Mouse (Mus musculus) liver, embryonic 14.5 days (tissue): ENCODE measurements around the gene Ercc8. TPM values are rescaled to one million over a fixed set of nuclear protein-coding genes. Genes with fewer than 3 reads are reported as not detected.

Experiments
- ATAC-seq: fragments of 200-750 bp; cut with Nextera tagmentation; 2 replicates; pipeline ENCODE4 v1.8.0; 2017; ENCODE audit warnings: moderate number of reproducible peaks, mild to moderate bottlenecking, moderate library complexity; ENCODE audit not compliant: insufficient read depth
- DNase-seq, 3 experiments: peaks; one replicate each; pipeline ENCODE4 v3.0.0-alpha.2; 2012 to 2013; ENCODE audit warnings: low read depth in 3 of 3, low spot score in 3 of 3
- H3K27ac ChIP-seq: fragments of 300-500 bp; sonication (generic); 2 replicates; pipeline ENCODE4 v1.5.1; 2014; ENCODE audit warnings: moderate library complexity, mild to moderate bottlenecking, control low read depth, inconsistent platforms
- H3K27me3 ChIP-seq: fragments of 300-500 bp; sonication (generic); 2 replicates; pipeline ENCODE4 v1.6.1; 2014; ENCODE audit warnings: mild to moderate bottlenecking, low read length, moderate library complexity; ENCODE audit not compliant: control insufficient read depth, insufficient read depth
- H3K36me3 ChIP-seq: fragments of 300-500 bp; sonication (generic); replicated peaks from 2 replicates; pipeline ENCODE4 v1.6.1; 2014; ENCODE audit warnings: low read depth; ENCODE audit not compliant: control insufficient read depth, insufficient read depth
- H3K4me1 ChIP-seq, 2 experiments: fragments of 200-500 bp in 1 of 2; fragments of 300-500 bp in 1 of 2; sonication (generic) in 1 of 2; replicated peaks; 2 replicates each; pipeline ENCODE4 v1.6.1; 2012 to 2014; ENCODE audit warnings: antibody characterized with exemption in 1 of 2, inconsistent platforms in 1 of 2, low read length in 1 of 2; ENCODE audit not compliant: control insufficient read depth in 2 of 2, insufficient read depth in 2 of 2
- H3K4me2 ChIP-seq: fragments of 300-500 bp; sonication (generic); 2 replicates; pipeline ENCODE4 v1.6.1; 2014; ENCODE audit warnings: low read depth, mild to moderate bottlenecking, control low read depth, moderate library complexity
- H3K4me3 ChIP-seq, 2 experiments: fragments of 200-500 bp in 1 of 2; fragments of 300-500 bp in 1 of 2; sonication (generic) in 1 of 2; 2 replicates each; pipeline ENCODE4 v1.5.1; 2012 to 2014; ENCODE audit warnings: low read depth in 2 of 2, low read length in 2 of 2, mild to moderate bottlenecking in 2 of 2, control low read depth in 1 of 2, inconsistent platforms in 1 of 2, moderate library complexity in 1 of 2; ENCODE audit not compliant: insufficient read depth in 1 of 2
- H3K9ac ChIP-seq: fragments of 300-500 bp; sonication (generic); replicated peaks from 2 replicates; pipeline ENCODE4 v1.6.1; 2014; ENCODE audit warnings: mild to moderate bottlenecking, control low read depth, moderate library complexity
- H3K9me3 ChIP-seq: fragments of 300-500 bp; sonication (generic); 2 replicates; pipeline ENCODE4 v1.6.1; 2016; ENCODE audit warnings: low read length, mixed read lengths; ENCODE audit not compliant: control insufficient read depth
- CTCF ChIP-seq: IDR thresholded peaks from 2 replicates; pipeline ENCODE4 v1.5.1; 2016; ENCODE audit warnings: antibody characterized with exemption, low read depth, control low read depth
- EP300 ChIP-seq: IDR thresholded peaks from 2 replicates; pipeline ENCODE4 v1.6.1; 2016; ENCODE audit warnings: antibody characterized with exemption, low read depth
- WGBS: fragments of 180-500 bp; shearing (Covaris S2); extraction: QIAGEN DNeasy Blood & Tissue Kit; methylation state at CpG from one replicate; pipeline ENCODE4 v1.1.7; 2014; ENCODE audit not compliant: insufficient replicate concordance; 5-methylcytosine and 5-hydroxymethylcytosine counted together
- polyA plus RNA-seq, 2 experiments: library from polyadenylated mRNA; depleted of rRNA in 1 of 2; stranded (reverse) in 1 of 2; unstranded in 1 of 2; fragments of >200 nt; fragmentation: Nextera tagmentation in 1 of 2; extraction: Ambion mirVana in 1 of 2; gene quantifications; 2 replicates each; pipeline versions ENCODE4 v1.2.1 to v1.2.3; 2012 to 2014

The Ercc8 gene
- polyA plus RNA-seq, 2 experiments = 5.6 to 7.8 TPM

GRCm38 (mm10) chr13:108184743-108185255 lies 26.3 kb downstream of the Ercc8 start:
- no peak overlapping the region for H3K4me3 ChIP-seq
- DNase-seq (no peak), ATAC-seq (no peak)
- H3K4me2 ChIP-seq = no peak overlapping the region
- no peaks in the 10 kb centered on the region for H3K4me1 ChIP-seq
- peaks cover 16% of the 10 kb centered on the region for H3K36me3 ChIP-seq
- H3K9me3 ChIP-seq = no peaks in the 10 kb centered on the region
- no peak overlapping the region for H3K9ac ChIP-seq
- H3K27me3 ChIP-seq = no peaks in the 10 kb centered on the region
- H3K27ac ChIP-seq = no peak overlapping the region
- TF ChIP-seq EP300 = no peak
- TF ChIP-seq CTCF = no peak

DNA sequence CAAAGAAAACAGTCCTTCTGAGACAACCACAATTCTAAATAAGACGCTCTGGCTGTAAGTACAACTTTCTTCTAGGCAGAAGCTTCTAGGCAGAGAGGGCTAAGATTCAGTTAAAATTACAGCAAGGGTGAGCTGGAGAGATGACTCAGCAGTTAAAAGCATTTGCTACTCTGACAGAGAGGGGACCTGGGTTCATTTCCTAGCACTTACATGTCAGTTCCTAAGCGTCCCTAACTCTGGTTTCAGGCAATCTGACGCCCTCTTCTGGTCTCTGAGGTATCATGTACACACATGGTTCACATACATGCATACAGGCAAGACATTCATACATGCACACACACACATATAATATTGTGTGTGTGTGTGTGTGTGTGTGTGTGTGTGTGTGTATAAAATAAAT lies 27.0 kb downstream of the Ercc8 start:
- WGBS = 79% methylated on average over 3 of the region's 3 CpGs
- H3K9me3 ChIP-seq = no peaks in the 10 kb centered on the region
- no peak overlapping the region for H3K4me3 ChIP-seq
- no peak overlapping the region for H3K9ac ChIP-seq
- H3K27ac ChIP-seq = no peak overlapping the region
- TF ChIP-seq EP300 (no peak), CTCF (no peak)
- H3K36me3 ChIP-seq = peaks cover 16% of the 10 kb centered on the region
- no peak overlapping the region for H3K4me2 ChIP-seq
- no peak for ATAC-seq
- H3K4me1 ChIP-seq = no peaks in the 10 kb centered on the region
- no peaks in the 10 kb centered on the region for H3K27me3 ChIP-seq
- no peak for DNase-seq

DNA sequence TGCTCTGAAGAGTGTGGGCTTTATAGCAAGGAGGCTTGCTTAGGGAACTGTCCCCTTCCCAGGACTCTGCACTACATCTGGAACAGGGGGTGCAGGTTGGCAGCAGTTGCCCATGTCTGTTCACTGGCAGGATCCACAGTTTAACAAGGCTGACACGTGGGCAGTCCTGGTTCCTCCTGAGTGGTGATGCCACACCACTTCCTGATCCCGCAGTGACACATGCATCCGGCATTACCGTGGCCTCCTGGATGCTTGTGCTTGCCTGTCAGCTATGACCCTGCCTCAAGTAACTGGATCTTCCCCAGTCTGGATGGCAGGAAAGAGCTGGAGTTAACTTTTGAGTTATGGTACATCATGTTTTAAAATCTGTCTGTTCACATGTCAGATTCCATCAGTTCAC lies 29.5 kb downstream of the Ercc8 start:
- no peak for ATAC-seq
- H3K4me3 ChIP-seq = no peak overlapping the region
- H3K27me3 ChIP-seq = no peaks in the 10 kb centered on the region
- TF ChIP-seq CTCF = no peak
- no peak for TF ChIP-seq EP300
- H3K9ac ChIP-seq = no peak overlapping the region
- H3K27ac ChIP-seq = no peak overlapping the region
- WGBS = 63% methylated on average over 4 of the region's 4 CpGs
- H3K36me3 ChIP-seq = peaks cover 9% of the 10 kb centered on the region
- H3K4me1 ChIP-seq = no peaks in the 10 kb centered on the region
- no peaks in the 10 kb centered on the region for H3K9me3 ChIP-seq
- DNase-seq = no peak
- no peak overlapping the region for H3K4me2 ChIP-seq

- 44% methylated on average over 11 of the region's 11 CpGs for whole genome bisulfite sequencing
- TF ChIP-seq CTCF = peak; percentile 68
- TF ChIP-seq EP300 = no peak
- ATAC-seq (no peak), DNase-seq (peak in 1 of 3 experiments; percentile 11)
- no peaks in the 10 kb centered on the region for H3K27me3 ChIP-seq
- H3K36me3 ChIP-seq = peaks cover 5% of the 10 kb centered on the region
- no peaks in the 10 kb centered on the region for H3K4me1 ChIP-seq
- H3K9ac ChIP-seq = no peak overlapping the region
- H3K4me2 ChIP-seq = no peak overlapping the region
- H3K9me3 ChIP-seq = no peaks in the 10 kb centered on the region
- H3K4me3 ChIP-seq = no peak overlapping the region
- H3K27ac ChIP-seq = no peak overlapping the region
These were observed 32.7 kb downstream of the Ercc8 start for GRCm38 (mm10) chr13:108191074-108191720.

DNA sequence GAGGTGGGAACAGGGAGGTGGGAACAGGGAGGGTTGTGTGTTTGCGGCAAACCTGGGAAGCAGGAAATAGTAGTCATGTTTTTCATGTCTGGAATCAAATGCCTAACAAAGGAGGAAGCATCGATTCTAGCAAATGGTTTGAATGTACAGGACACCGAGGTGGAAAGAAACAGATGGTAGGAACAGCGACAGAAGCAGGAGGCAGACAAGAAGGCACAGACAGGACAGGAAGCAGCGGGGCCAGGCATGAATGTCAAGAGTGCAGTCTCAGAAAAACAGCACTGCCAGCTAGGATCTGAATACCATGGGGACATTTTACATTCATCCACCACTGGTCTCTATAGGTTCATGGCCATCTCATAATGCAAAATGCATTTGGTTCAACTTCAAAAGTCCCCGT lies 36.9 kb downstream of the Ercc8 start:
- no peak for ATAC-seq
- Histone ChIP-seq H3K4me2 (no peak overlapping the region), H3K36me3 (no peaks in the 10 kb centered on the region; the same call in 1 of the 2 replicates), H3K9me3 (no peaks in the 10 kb centered on the region), H3K4me1 (no peaks in the 10 kb centered on the region), H3K27me3 (no peaks in the 10 kb centered on the region), H3K9ac (no peak overlapping the region), H3K4me3 (no peak overlapping the region), H3K27ac (no peak overlapping the region)
- no peak for DNase-seq
- no peak for TF ChIP-seq EP300
- no peak for TF ChIP-seq CTCF
- WGBS = 68% methylated on average over 6 of the region's 6 CpGs
